Comparison of ENCODE assay signal across 34 mouse cellular contexts in the genomic region with DNA sequence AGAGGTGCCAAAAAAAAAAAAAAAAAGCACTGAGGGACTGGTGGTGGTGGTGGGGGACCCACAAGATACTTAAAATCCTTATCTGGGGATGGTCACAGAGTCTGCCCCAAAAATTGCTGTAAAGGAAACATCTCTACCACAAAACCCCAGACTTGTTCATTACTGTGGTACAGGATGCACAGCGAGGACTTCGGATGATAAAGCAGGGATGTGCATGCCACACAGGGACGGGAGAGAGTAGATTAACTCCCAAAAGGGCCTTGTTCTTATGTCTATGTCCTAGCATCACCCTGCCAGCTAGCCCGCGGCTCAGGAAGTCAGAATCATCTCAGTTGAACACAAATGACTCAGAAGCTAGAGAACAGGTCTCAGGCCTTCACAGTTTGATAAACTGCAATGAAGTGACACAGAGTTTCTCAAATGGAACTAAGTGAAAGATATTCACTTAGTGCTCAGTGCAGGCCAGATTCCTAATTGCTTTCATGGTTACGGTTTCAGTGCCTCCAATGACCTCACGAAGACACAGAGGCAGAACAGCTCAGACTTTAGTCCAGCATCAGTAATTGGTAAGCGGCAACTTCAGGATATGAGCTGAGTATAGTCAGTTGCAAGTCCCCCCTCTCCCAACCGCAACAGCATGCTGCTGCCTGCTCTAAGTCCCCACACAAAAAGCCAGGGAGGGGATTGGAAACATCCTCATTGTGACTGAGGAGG. TPM values are rescaled to one million over a fixed set of nuclear protein-coding genes. Genes with fewer than 3 reads are reported as not detected.
A peak's percentile ranks its signal among the peaks of the same experiment; 100 is the strongest.
DNase-seq lines count a peak whose midpoint lies in the region; ATAC-seq and TF ChIP-seq lines count a peak whose summit lies in the region.
"Had no signal": no experiment of that assay in that cellular context is flagged by ENCODE, and none has a peak within 500 bp of the region (broad histone marks: within the 10 kb centered on the region; RNA-seq: fewer than 3 reads in every experiment).

No protein-coding gene starts in this region.

- no peak overlapping the region for H3K4me2 ChIP-seq in heart, embryonic 16.5 days (ENCODE audit: low read depth, low read length)
- H3K4me2 ChIP-seq: embryonic facial prominence, embryonic 12.5 days; intestine, embryonic 15.5 days; limb, embryonic 13.5 days; liver, embryonic 11.5 days; lung, embryonic 15.5 days; midbrain, embryonic 15.5 days had no signal

- H3K4me3 ChIP-seq in heart, embryonic 10.5 days, result no peak overlapping the region
- H3K4me3 ChIP-seq in heart, embryonic 16.5 days (ENCODE audit: low read length), result no peak overlapping the region
- H3K4me3 ChIP-seq in heart, adult 2 months, result no peak overlapping the region
- H3K4me3 ChIP-seq: embryonic facial prominence, embryonic 12.5 days; forebrain, embryonic 10.5 days; intestine, embryonic 15.5 days; layer of hippocampus, adult 2 months; left cerebral cortex, adult 2 months; limb, embryonic 13.5 days; lung, embryonic 15.5 days; midbrain, embryonic 10.5 days; midbrain, embryonic 15.5 days had no signal

- peak overlapping the region; percentile 48; the same call in 1 of the 2 replicates for H3K27ac ChIP-seq in heart, embryonic 10.5 days
- H3K27ac ChIP-seq in heart, embryonic 16.5 days (ENCODE audit: low read length), result peak overlapping the region; percentile 76
- no peak overlapping the region for H3K27ac ChIP-seq in heart, adult 2 months
- H3K27ac ChIP-seq: embryonic facial prominence, embryonic 12.5 days; forebrain, embryonic 10.5 days; intestine, embryonic 15.5 days; layer of hippocampus, adult 2 months; left cerebral cortex, adult 2 months; limb, embryonic 13.5 days; lung, embryonic 15.5 days; midbrain, embryonic 10.5 days; midbrain, embryonic 15.5 days; stomach, postnatal 0 days had no signal

- H3K4me1 ChIP-seq in heart, embryonic 10.5 days, result peaks cover 39% of the 10 kb centered on the region
- peaks cover 57% of the 10 kb centered on the region for H3K4me1 ChIP-seq in heart, embryonic 16.5 days (ENCODE audit: control insufficient read depth, insufficient read depth, low read length)
- H3K4me1 ChIP-seq in heart, adult 2 months (ENCODE audit: control insufficient read depth, insufficient read depth, low read length), result peaks cover 5% of the 10 kb centered on the region
- H3K4me1 ChIP-seq: intestine, embryonic 15.5 days; midbrain, embryonic 15.5 days had no signal

- no peaks in the 10 kb centered on the region for H3K9me3 ChIP-seq in heart, embryonic 10.5 days
- no peaks in the 10 kb centered on the region for H3K9me3 ChIP-seq in heart, embryonic 16.5 days (replicated peaks; ENCODE audit: control insufficient read depth, low read length)
- H3K9me3 ChIP-seq: embryonic facial prominence, embryonic 12.5 days; forebrain, embryonic 10.5 days; intestine, embryonic 15.5 days; limb, embryonic 13.5 days; lung, embryonic 15.5 days; midbrain, embryonic 10.5 days; midbrain, embryonic 15.5 days had no signal

- H3K27me3 ChIP-seq in heart, embryonic 10.5 days (ENCODE audit: insufficient read depth, poor library complexity, severe bottlenecking), result no peaks in the 10 kb centered on the region
- H3K27me3 ChIP-seq in heart, embryonic 16.5 days (ENCODE audit: control insufficient read depth, insufficient read depth, low read length), result no peaks in the 10 kb centered on the region
- H3K27me3 ChIP-seq in heart, adult 2 months (ENCODE audit: control insufficient read depth, insufficient read depth, low read length), result no peaks in the 10 kb centered on the region
- H3K27me3 ChIP-seq: embryonic facial prominence, embryonic 12.5 days; intestine, embryonic 15.5 days; limb, embryonic 13.5 days; lung, embryonic 15.5 days; midbrain, embryonic 15.5 days had no signal

- TF ChIP-seq POLR2A in heart, adult 2 months (IDR thresholded peaks at IDR 0.05; ENCODE audit: insufficient read depth, low read depth, low read length), result no peak

- intact Hi-C loops in heart, postnatal 10 days (cut with DNase I), result no loop called here
- intact Hi-C loops in heart, adult 2 months (cut with DNase I), result no loop called here

- 80% methylated on average over 9 of the region's 9 CpGs for WGBS in heart, embryonic 10.5 days
- 69% methylated on average over 9 of the region's 9 CpGs for WGBS in heart, embryonic 16.5 days
- WGBS in heart, adult 2 months, result 75% methylated on average over 9 of the region's 9 CpGs

- H3K9ac ChIP-seq in heart, embryonic 16.5 days (ENCODE audit: low read length), result no peak overlapping the region
- no peak overlapping the region for H3K9ac ChIP-seq in heart, adult 2 months (ENCODE audit: low read depth, low read length)
- H3K9ac ChIP-seq: embryonic facial prominence, embryonic 12.5 days; intestine, embryonic 15.5 days; limb, embryonic 13.5 days; lung, embryonic 15.5 days; midbrain, embryonic 15.5 days had no signal

- DNase-seq in heart, embryonic 10.5 days (ENCODE audit: low spot score), result no peak
- no peak for DNase-seq in heart, postnatal 10 days
- no peak for DNase-seq in heart, adult 2 months
- peak; percentile 72 for DNase-seq in Muller cell, postnatal 12 days (ENCODE audit: inconsistent ontology term)
- DNase-seq in right cerebral cortex, adult 2 months (ENCODE audit: low spot score in 2 of 2), result no peak
- DNase-seq: adrenal gland, adult 8-10 months; cerebellum, adult 8-10 months; cerebellum, postnatal 36 days; embryo, embryonic 11 days; gastrocnemius, postnatal 10 days; kidney, adult 2 months; kidney, postnatal 36 days; lung, postnatal 36 days; right cerebral cortex, adult 18-20 months; right cerebral cortex, postnatal 4 days; thymus, adult 18-20 months; thymus, postnatal 25 days had no signal

- H3K36me3 ChIP-seq in heart, embryonic 10.5 days, result peaks cover 87% of the 10 kb centered on the region
- H3K36me3 ChIP-seq in heart, embryonic 16.5 days (ENCODE audit: control insufficient read depth, insufficient read depth), result peaks cover 47% of the 10 kb centered on the region
- peaks cover 22% of the 10 kb centered on the region for H3K36me3 ChIP-seq in heart, adult 2 months (ENCODE audit: control insufficient read depth, insufficient read depth, low read length)
- H3K36me3 ChIP-seq: midbrain, embryonic 15.5 days had no signal

- no peak for ATAC-seq in heart, embryonic 16.5 days (replicated peaks; ENCODE audit: extremely low read depth, insufficient read depth, low FRiP score)
- ATAC-seq in megakaryocyte progenitor cell, adult 5-6 weeks (replicated peaks; ENCODE audit: poor library complexity), result peak; percentile 42
- no peak for ATAC-seq in erythroid progenitor cell, adult 5-6 weeks (replicated peaks; ENCODE audit: low FRiP score, poor library complexity, severe bottlenecking)
- ATAC-seq: CD4-positive, CD25-positive, alpha-beta regulatory T cell, adult 4 months; forebrain, embryonic 16.5 days; hindbrain, embryonic 16.5 days; intestine, embryonic 15.5 days; midbrain, embryonic 15.5 days had no signal

- no peak for TF ChIP-seq CTCF in heart, adult 2 months (IDR thresholded peaks at IDR 0.05)

- H3K79me2 ChIP-seq in heart, adult 2 months (replicated peaks; ENCODE audit: control insufficient read depth, insufficient read depth, low read length), result no peaks in the 10 kb centered on the region; the same call in none of the 2 replicates

- TF ChIP-seq EP300 in heart, adult 2 months (IDR thresholded peaks at IDR 0.05; ENCODE audit: insufficient read depth, low read depth, low read length), result no peak

RNA-seq across cellular contexts. Expression of a gene that starts 18.1 kb away (rescaled TPM):
- 444 and 807 TPM in 2 replicates for polyA plus RNA-seq in heart, embryonic 10.5 days (2016; fragmentation: Nextera tagmentation; extraction: Ambion mirVana)
- total RNA-seq in heart, postnatal 10 days (2021), result 100 to 1,000 TPM; 135 to 143 TPM
- 457 and 496 TPM in 2 replicates for polyA plus RNA-seq in heart, embryonic 16.5 days (2015; fragmentation: Nextera tagmentation; extraction: Ambion mirVana)
- total RNA-seq in heart, adult 2 months (2021), result 100 to 1,000 TPM; 145 to 161 TPM
- polyA plus RNA-seq in heart, adult 2 months (2012; rRNA removed), result 114 and 195 TPM in 2 replicates
- total RNA-seq in megakaryocyte progenitor cell, adult 5-6 weeks (2015), result 156 and 166 TPM in 2 replicates
- total RNA-seq in megakaryocyte progenitor cell, adult 5-6 weeks (2017), result 42.3 and 48.5 TPM in 2 replicates
- total RNA-seq in erythroid progenitor cell, adult 5-6 weeks (2015; ENCODE audit: low replicate concordance), result 25.2 and 49.7 TPM in 2 replicates
- 10.9 and 13.2 TPM in 2 replicates for total RNA-seq in erythroid progenitor cell, adult 5-6 weeks (2017; ENCODE audit: low replicate concordance)
